Mouse (Mus musculus) E14TG2a.4 (cell line): Measurements from ENCODE around the gene Ppard.

Experiments
- CTCF ChIP-seq: conservative IDR thresholded peaks from 2 replicates; pipeline ENCODE4 v1.5.1; 2014; ENCODE audit warnings: low read length
- NANOG ChIP-seq: IDR thresholded peaks from 2 replicates; pipeline ENCODE4 v1.6.1; 2014; ENCODE audit warnings: borderline replicate concordance, low read length, mixed read lengths
- POU5F1 ChIP-seq: IDR thresholded peaks from 2 replicates; pipeline ENCODE4 v1.6.1; 2014; ENCODE audit warnings: low read length, borderline replicate concordance

DNA sequence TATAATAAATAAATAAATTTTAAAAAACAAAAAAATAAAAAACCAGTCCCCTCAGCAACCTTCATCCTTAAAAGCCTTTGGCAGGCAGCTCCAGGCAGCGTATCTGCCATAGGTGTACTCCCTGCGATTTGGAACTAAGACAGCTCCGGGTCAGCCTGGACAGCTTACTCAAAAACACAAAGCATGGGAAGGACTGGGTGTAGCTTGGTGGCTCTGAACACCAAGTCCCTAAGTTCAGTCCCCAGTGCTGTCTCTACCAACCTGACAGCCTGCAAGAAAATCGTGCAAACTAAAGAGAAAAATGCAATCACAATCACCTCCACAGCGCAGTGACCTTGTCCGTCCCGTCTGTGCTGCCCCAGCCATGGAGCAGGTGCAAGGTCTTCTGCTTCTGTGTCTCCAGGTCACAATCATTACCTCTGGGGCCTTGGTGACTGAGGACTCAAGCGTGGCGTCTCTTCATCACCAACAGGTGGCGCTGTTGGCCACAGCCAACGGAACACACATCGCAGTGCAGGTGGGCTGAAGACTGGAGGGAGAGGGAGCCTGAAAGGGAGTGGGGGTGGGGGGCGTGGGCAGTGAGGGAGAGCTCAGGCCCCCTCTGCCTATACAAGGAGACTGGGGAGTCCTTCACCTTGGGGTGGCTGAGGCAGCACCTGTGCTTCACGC lies 28.3 kb upstream of the Ppard start:
- peak; percentile 91 for TF ChIP-seq CTCF
- TF ChIP-seq POU5F1 = no peak
- TF ChIP-seq NANOG = no peak
